Mouse (Mus musculus): Measurements from ENCODE around the gene 0610010K14Rik.

The 0610010K14Rik gene

DNA sequence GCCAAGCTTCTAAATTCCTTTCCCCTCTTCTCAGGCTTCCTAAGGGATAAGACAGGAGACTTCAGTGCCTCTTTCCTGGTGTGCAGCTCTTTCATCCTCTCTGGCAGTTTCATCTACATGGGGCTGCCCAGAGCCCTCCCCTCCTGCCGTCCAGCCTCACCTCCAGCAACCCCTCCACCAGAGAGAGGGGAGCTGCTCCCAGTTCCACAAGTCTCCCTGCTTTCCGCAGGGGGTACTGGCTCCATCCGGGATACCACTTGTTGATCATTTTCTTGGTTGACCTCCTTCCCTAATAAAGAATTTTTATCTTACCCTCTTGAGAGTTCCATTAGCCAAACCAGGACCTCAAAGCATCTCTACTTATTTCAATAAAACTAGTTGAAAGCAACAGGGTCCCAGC, 21.6 kb downstream of the 0610010K14Rik start:
- in situ Hi-C loops (cut with MboI, MseI), result no loop called here

DNA sequence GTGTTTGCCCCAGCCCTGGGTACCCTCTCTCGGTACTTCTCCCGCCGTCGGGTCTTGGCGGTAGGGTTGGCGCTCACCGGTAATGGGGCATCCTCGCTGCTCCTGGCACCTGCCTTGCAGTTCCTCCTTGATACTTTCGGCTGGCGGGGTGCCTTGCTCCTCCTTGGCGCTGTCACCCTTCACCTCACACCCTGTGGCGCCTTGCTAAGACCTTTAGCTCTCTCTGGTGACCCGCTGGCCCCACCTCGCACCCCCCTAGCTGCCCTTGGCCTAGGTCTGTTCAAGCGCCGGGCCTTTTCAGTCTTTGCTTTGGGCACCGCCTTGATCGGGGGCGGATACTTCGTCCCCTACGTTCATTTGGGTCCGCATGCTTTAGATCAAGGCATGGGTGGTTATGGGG, 22.4 kb downstream of the 0610010K14Rik start:
- in situ Hi-C loops (cut with MboI, MseI), result no loop called here

DNA sequence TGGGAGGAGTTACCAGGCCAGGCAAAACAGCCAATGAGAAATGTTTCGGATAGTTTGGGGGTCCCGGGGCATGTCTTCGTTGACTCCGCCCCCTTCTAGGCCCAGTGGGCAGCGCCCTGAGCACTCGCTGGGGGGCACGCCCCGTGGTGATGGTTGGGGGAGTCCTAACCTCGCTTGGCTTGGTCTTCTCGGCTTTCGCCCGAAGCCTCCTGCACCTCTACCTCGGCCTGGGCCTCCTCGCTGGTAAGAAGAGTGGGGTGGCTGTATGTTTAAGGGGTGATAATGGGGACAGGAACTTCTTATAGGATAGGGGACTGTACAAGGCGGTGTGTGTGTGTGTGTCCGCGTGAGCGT, 22.9 kb downstream of the 0610010K14Rik start:
- in situ Hi-C loops (cut with MboI, MseI), result loop anchor here in 1 of 2 experiments (5.0 kb wide), 1 partner anchor 38 kb away; no protein-coding TSS in a partner anchor

DNA sequence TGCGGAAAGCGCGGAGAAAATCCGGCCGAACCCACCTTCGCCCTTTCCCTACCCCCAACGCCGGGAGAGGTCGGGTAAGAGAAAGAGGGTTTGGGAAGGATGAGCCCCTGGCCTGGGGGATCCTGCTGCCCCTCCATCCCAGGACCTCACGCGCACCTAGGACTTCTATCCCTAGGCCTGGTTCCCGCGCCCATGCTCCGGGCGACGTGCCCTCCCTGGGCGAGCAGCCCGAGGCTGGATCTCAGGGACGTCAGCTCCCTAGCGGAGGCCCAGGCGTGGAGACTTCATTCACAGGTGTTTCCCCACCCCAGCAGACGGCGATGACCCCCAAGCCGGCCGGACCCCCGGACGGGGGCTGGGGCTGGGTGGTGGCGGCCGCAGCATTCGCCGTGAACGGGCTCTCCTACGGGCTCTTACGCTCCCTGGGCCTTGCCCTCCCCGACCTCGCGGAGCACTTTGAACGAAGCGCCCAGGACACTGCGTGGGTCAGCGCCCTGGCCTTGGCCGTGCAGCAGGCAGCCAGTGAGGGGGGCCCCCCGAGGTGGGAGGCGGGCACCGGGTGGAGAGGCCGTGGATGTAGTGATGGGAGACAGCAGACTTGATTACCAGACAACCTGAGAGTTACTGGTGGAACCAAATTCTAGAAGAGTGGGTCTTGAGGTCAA, 23.4 kb downstream of the 0610010K14Rik start:
- in situ Hi-C loops (cut with MboI, MseI), result loop anchor here in 1 of 2 experiments (5.0 kb wide), 1 partner anchor 37 kb away; no protein-coding TSS in a partner anchor

DNA sequence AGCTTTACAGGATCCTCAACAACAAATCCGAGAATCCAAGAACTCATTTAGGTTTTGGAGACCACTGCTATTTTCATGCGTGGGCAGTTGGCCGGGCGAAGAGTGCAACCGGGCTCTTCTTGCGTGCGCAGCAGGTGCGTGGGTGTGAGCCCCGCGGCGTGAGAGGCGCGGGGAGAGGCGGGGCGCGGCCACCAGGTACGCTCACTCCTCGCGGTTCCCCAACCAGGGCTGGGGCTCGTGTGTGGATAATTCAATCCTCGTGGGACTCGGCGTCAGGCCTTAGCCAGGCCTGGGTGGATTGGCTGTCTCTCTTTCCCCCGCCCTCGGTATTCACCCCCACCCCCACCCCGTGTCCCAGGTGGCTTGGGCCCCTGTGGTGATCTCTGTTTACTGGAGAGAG, 24.0 kb downstream of the 0610010K14Rik start:
- in situ Hi-C loops (cut with MboI, MseI), result loop anchor here in 1 of 2 experiments (5.0 kb wide), 1 partner anchor 36 kb away; no protein-coding TSS in a partner anchor

DNA sequence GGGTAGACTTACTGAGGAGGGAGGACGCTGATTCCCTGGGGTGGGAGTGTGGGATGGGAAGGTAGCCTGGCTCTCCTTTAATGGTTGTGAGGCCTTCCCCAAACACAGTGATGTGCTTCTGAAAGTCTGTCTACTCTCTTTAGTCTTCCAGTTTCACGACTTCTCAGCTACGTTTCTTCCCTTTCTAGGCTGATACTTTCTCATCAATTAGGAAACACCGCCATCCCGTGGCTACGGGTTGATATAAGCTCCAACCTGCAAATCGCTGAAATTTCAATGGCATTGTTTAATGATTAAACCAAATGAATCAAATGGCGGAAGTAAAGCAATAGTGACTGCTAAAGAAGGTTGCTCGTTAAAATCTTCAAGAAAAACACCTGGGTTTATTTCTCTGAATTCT, 24.8 kb downstream of the 0610010K14Rik start:
- in situ Hi-C loops (cut with MboI, MseI), result loop anchor here in 1 of 2 experiments (5.0 kb wide), 1 partner anchor 36 kb away; no protein-coding TSS in a partner anchor

DNA sequence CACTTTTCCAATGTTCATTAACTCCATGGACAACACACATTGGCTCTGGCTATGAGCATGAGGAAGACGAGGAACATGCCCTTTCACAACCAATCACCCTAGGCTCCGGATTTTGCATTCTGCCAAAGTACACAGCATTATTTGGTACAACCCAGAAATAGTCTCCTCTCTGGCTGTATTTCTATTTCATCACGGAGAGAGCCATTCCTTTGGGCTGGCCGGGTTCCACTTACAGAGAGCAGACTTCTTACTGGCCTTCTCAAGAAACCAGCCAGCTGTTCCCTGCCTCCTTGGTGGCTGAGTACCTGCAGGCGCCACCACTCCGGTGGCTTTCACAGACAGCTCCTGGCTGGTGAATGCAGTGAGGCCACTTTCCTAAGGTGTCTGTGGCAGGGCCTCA, 25.3 kb downstream of the 0610010K14Rik start, which contains the start of gene Slc16a11:
Slc16a11 (plus strand) TSS at position 330 of the 400 bp plus-strand sequence.
- in situ Hi-C loops (cut with MboI, MseI), result loop anchor here in 1 of 2 experiments (5.0 kb wide), 1 partner anchor 35 kb away; no protein-coding TSS in a partner anchor

DNA sequence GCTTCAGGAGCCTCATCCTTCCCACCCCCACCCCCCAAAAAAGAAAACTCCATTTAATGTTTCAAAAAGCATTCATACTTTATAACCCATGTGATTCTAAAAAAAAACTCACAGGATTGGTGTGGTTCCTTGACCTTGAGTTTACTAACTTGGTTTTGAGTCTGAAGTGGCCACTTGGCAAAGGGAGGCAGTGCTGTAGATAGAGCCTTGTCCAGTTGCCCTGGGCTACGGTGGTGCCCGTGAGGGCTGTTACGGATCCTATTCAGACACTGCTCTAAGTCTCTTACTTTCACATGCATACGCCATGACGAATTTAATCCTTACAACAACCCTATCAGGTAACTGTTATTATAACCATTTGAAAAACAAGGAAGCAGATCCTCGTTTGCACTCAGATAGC, 25.7 kb downstream of the 0610010K14Rik start:
- in situ Hi-C loops (cut with MboI, MseI), result loop anchor here in 1 of 2 experiments (5.0 kb wide), 1 partner anchor 35 kb away; no protein-coding TSS in a partner anchor

DNA sequence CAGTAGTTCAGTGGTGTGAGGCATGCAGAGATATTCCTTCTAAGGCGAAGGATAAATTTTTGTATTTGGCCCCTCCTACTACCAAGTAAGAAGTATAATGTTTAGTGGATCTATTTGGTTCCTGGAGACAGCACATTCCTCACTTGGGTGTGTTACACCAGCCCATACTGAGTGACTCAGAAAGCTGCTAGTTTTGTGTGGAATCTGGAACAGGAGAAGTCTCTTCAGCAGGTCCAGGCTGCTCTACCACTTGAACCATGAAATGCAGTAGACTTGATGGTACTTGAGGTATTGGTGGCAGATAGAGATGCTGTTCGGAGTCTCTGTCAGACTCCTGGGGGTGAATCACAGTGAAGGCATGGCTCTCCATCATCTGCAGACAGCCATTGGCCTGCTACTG, 27.0 kb downstream of the 0610010K14Rik start:
- in situ Hi-C loops (cut with MboI, MseI), result loop anchor here in 1 of 2 experiments (5.0 kb wide), 1 partner anchor 33 kb away; no protein-coding TSS in a partner anchor

- in situ Hi-C loops (cut with MboI, MseI), result loop anchor here in 1 of 2 experiments (10.0 kb wide), 1 partner anchor 254 kb away; no protein-coding TSS in a partner anchor
Measured at GRCm38 (mm10) chr11:70208778-70209388, 28.8 kb downstream of the 0610010K14Rik start.

- in situ Hi-C loops (cut with MboI, MseI), result loop anchor here in 1 of 2 experiments (10.0 kb wide), 1 partner anchor 252 kb away; no protein-coding TSS in a partner anchor
Measured at GRCm38 (mm10) chr11:70207283-70207682, 30.4 kb downstream of the 0610010K14Rik start.

GRCm38 (mm10) chr11:70206801-70207200, 30.9 kb downstream of the 0610010K14Rik start:
- in situ Hi-C loops (cut with MboI, MseI), result loop anchor here in 1 of 2 experiments (10.0 kb wide), 1 partner anchor 252 kb away; no protein-coding TSS in a partner anchor

- in situ Hi-C loops (cut with MboI, MseI), result loop anchor here in 1 of 2 experiments (10.0 kb wide), 1 partner anchor 247 kb away; no protein-coding TSS in a partner anchor
Measured at GRCm38 (mm10) chr11:70201691-70202090, 36.0 kb downstream of the 0610010K14Rik start.

DNA sequence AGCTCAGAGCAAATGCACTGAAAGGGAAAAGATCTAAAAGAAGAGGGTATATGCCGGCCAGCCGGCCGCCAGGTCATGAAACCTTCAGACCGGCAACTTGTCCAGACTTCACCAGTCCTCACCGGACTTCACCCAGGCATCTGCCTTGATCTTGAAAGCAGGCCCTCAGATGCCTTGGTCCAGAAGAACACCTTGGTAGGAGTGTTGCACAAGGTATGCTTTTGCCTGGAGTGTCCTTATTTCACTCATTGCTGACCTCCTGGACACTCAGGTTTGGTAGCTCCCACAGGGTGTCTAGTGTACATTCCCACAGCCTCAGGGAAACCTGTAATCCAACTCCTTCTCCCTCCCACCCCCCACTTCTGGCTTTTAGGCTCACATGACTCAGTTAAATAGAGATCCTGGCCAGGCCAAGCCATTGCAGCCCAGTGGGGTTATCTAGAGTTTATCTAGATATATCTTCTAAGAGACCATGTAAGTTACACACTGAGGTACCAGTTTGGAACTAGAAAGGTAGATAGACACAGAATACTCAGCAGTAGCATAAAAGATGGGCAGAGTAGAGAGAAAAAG, 37.6 kb downstream of the 0610010K14Rik start:
- in situ Hi-C loops (cut with MboI, MseI), result loop anchor here in 1 of 2 experiments (10.0 kb wide), 1 partner anchor 245 kb away; no protein-coding TSS in a partner anchor

DNA sequence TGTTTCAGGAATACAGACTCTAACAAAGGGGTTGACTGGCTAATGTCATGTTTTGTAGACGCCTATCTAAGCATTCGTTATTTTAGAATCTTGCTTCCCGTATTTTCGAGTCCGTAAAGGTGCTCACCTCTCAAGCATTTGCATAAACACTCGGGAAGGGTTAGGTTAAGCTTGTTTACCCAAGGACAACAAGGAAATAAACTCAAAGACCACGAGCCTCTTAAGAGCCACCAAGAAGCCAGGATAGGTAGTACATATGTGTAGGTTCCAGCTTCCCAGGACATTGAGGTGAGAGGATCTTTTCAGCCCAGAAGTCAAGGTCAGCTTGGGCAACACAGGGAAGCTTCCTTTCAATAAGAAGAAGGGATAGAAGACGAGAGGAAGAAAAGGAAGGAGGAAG, 38.6 kb downstream of the 0610010K14Rik start:
- in situ Hi-C loops (cut with MboI, MseI), result loop anchor here in 1 of 2 experiments (5.0 kb wide), 1 partner anchor 142 kb away; no protein-coding TSS in a partner anchor

GRCm38 (mm10) chr11:70198332-70198731, 39.4 kb downstream of the 0610010K14Rik start:
- in situ Hi-C loops (cut with MboI, MseI), result loop anchor here in 1 of 2 experiments (5.0 kb wide), 1 partner anchor 141 kb away; no protein-coding TSS in a partner anchor

DNA sequence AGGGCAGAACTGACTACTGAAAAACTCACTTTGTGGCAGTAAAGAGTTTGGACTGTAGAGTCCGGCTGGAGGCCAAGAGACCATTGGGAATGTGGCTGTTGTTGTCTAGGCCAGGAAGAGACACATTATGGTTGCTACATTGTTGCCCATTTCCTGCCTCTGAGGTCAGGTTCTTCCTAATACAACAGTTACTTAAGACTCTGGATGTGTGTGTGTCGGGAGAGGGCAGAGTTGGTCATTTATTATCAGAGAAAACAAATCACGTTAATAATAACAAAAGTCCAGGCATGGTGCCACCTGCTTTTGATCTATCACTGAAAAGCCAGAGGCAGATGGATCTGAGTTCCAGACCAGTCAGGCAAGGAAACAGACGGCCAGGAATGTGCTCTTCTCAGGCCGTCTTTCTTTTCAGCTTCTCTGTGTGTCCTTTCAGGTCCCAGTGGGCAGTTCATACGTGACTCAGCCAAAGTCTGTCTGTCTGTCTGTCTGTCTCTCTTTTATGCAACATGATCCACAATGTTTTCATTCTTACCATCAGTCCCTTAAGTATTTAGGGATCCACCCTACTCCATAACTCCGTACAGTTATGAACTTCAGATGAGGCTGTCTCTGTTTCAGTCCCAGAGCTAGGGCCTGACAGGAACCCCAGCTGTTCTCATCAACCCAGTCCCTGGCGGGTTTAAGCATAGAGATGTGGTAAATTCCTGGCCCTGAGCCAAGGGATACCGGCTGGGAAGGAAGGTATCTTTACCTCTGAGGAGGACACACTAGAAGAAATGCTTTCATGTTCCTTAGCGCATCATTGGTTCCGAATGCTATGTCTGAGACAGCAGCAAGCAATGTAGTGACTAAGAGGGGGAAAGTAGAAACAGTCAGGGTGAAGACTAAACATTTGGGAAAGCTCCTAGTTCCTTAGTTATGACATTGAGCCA, 44.1 kb downstream of the 0610010K14Rik start:
- in situ Hi-C loops (cut with MboI, MseI), result no loop called here

DNA sequence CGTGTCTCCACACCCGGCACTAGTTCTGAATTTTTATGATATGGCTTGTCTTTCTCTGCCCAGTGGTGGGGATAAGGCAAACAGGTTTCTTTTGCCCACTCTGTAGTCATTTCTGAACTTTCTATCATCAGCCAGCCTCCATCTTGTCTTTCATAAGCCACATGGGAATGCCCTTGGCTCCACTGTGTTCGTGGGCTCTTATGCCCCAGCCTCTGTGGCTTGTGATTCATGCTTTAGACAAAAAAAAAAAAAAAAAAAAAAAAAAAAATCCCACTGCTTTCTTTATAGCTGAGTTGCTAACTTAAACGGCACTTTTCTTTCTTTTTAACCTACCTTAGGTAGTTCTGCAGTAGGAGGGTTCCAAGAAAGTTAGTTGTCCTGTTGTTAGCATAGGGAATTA, 45.6 kb downstream of the 0610010K14Rik start:
- in situ Hi-C loops (cut with MboI, MseI), result no loop called here

DNA sequence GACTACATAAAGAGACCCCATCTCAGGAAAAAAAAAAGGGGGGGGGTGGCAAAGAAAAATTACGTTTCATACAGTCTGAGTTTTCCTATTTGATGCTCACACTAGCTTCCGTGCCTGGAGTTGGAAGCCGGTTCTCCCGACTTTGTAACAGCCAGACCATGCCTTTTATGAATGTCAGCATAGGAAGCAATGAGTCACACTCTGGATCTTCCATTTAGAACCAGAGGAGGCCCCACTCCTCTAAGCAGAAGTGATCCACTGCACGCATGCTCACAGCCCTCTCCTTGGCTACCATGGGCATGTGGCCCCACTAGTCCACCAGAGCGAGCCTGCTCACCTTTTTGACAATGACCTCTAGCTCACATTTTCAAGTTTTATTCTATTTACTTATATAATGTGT, 46.5 kb downstream of the 0610010K14Rik start:
- in situ Hi-C loops (cut with MboI, MseI), result no loop called here
